Mouse (Mus musculus) cortical plate, adult 2 months (tissue): Measurements from ENCODE around the gene Catsperg1. TPM values are rescaled to one million over a fixed set of nuclear protein-coding genes. Genes with fewer than 3 reads are reported as not detected.
"Not testable (repeated sequence)": the region's sequence is repeated elsewhere in the genome, so short reads cannot be mapped to it uniquely, and the experiment has no call there.

ENCODE experiments used
- H3K27ac ChIP-seq: fragments of 200-500 bp; 2 replicates; pipeline ENCODE4 v1.5.1; 2012; ENCODE audit warnings: low read length, control low read depth, inconsistent platforms; ENCODE audit not compliant: insufficient read depth
- H3K4me1 ChIP-seq: fragments of 200-500 bp; 2 replicates; pipeline ENCODE4 v1.6.1; 2011; ENCODE audit warnings: low read length; ENCODE audit not compliant: control insufficient read depth, insufficient read depth
- H3K4me3 ChIP-seq: fragments of 200-500 bp; 2 replicates; pipeline ENCODE4 v1.5.1; 2011; ENCODE audit warnings: mild to moderate bottlenecking, low read length, control low read depth; ENCODE audit not compliant: insufficient read depth
- CTCF ChIP-seq: fragments of 200-500 bp; IDR thresholded peaks from 2 replicates; pipeline ENCODE4 v1.5.1; 2011; ENCODE audit warnings: mild to moderate bottlenecking, control low read depth, low read length; ENCODE audit not compliant: insufficient read depth; ENCODE audit errors: extremely low read depth
- POLR2A ChIP-seq: fragments of 200-500 bp; IDR thresholded peaks from 2 replicates; pipeline ENCODE4 v1.6.1; 2011; ENCODE audit warnings: mild to moderate bottlenecking, low read length, control low read depth; ENCODE audit not compliant: insufficient read depth; ENCODE audit errors: extremely low read depth
- polyA plus RNA-seq: library from polyadenylated mRNA; depleted of rRNA; stranded (reverse); fragments of >200 nt; gene quantifications from 2 replicates; pipeline ENCODE4 v1.2.3, GENCODE M21; 2012

The Catsperg1 gene
- polyA plus RNA-seq, 1 experiment: 2.3 TPM

DNA sequence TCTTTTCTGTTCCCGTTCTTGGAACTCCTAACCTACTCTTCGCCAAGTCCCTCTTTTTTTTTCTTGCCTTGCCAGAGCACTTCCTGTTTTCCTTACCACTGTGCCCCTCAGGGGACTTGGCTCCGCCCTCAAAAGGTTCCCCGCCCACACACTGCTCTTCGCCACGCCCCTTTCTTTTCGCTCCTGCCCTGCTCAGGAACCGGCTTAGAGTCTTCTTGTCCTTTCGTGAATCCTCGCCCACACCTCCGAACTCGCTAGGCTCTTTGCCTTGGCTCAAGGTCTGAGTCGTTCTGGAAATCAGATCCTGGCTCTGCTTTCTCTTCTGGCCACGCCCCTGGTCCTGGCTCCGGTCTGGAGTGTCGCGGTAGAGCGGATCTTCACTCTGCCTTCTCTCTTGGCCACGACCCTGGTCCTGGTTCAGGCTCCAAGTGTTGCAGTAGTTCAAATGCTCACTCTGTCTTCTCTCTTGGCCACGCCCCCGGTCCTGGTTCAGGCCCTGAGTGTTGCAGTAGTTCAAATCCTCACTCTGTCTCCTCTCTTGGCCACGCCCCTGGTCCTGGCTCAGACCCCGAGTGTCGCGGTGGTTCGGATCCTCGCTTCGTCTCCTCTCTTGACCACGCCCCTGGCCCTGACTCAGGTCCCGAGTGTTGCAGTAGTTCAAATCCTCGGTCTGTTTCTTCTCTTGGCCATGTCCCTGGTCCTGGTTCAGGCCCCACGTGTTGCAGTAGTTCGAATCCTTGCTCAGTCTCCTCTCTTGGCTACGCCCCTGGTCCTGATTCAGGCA lies 2.2 kb downstream of the Catsperg1 start:
- Histone ChIP-seq H3K4me3 (peak overlapping the region; percentile 3; the same call in 1 of the 2 replicates), H3K4me1 (no peaks in the 10 kb centered on the region), H3K27ac (no peak overlapping the region)
- no peak for TF ChIP-seq CTCF
- TF ChIP-seq POLR2A: no peak

GRCm38 (mm10) chr7:29211013-29211412 lies 2.8 kb downstream of the Catsperg1 start:
- 0 out of 2 replicates have a peak overlapping the region, but pooled peaks have one; percentile 3 for H3K4me3 ChIP-seq
- not testable (repeated sequence) for H3K27ac ChIP-seq, H3K4me1 ChIP-seq

DNA sequence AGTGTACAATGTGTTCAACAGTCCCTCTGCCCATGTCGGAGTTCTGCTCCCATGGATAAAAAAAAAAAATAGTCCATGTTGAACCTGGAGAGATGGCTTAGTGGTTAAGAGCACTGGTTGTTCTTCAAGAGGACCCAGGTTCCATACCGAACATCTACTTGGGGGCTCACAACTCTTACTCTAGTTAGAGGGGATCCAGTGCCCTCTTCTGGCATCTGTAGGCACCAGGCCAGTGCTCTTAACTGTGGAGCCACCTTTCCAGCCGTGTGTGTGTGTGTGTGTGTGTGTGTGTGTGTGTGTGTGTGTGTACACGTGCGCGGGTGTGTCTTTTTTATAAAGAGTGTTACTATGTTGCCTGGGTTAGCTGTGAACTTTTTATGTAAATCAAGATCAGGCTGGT lies 11.3 kb downstream of the Catsperg1 start:
- H3K27ac ChIP-seq: no peak overlapping the region
- H3K4me1 ChIP-seq: no peaks in the 10 kb centered on the region
- no peak overlapping the region for H3K4me3 ChIP-seq
- TF ChIP-seq CTCF (no peak), POLR2A (no peak)

GRCm38 (mm10) chr7:29194230-29194629 lies 19.6 kb downstream of the Catsperg1 start:
- not testable (repeated sequence) for H3K4me1 ChIP-seq, H3K4me3 ChIP-seq, H3K27ac ChIP-seq

GRCm38 (mm10) chr7:29181323-29181722 lies 32.5 kb downstream of the Catsperg1 start:
- H3K27ac ChIP-seq, H3K4me1 ChIP-seq, H3K4me3 ChIP-seq: not testable (repeated sequence)

GRCm38 (mm10) chr7:29180854-29181236 lies 33.0 kb downstream of the Catsperg1 start:
- Histone ChIP-seq H3K4me3 (peak overlapping the region; percentile 96), H3K27ac (no peak overlapping the region), H3K4me1 (peaks cover 8% of the 10 kb centered on the region)
- TF ChIP-seq POLR2A (no peak), CTCF (no peak)

DNA sequence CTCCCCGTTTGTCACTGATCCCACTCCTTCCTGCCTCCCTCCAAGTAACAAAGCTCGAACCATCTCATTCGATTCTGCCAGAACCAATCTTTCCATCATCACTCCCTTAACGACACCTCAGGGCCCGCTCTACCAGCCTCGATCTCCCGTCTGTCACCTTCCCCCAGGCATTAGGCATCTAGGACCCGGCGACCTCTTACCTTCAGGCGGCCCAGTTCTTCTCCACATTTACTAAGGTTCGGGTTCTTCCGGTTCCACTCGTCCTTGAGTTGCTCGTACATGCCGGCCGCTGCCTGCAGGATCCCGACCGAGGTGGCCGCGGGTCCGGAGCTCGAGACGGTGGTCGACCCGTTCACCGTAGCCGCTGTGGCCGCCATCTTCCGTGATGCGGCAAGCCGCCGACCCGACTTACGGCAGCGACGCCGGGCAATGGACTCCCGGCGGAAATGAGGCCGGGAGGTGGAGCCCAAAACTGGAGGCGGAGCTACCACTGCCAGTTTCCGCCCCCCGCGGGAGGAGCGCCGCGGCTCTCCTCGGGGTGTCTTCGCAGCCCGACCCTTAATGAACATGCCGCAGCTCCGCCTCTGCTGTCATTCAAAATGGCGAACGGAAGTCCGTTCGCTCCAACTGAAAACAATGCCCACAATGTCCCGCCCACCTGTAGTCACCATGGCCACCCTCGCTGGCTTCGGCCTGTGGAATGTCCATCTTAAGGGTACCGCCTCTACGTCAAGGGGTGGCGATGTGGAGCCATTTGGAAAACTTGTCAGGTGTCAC lies 33.6 kb downstream of the Catsperg1 start, which contains the start of gene Psmd8:
Gene Psmd8, minus strand, starts transcription at position 625 of the 777 bp plus-strand sequence.
- peak within 1 kb of the TSS; percentile 96 for H3K4me3 ChIP-seq
- H3K27ac ChIP-seq: 0 out of 2 replicates have a peak within 1 kb of the TSS, but pooled peaks have one; percentile 30
- peak; percentile 74 for TF ChIP-seq POLR2A
- 0 out of 2 replicates have a peak, but pooled peaks have one; percentile 26 for TF ChIP-seq CTCF
- peaks cover 8% of the 10 kb centered on the region for H3K4me1 ChIP-seq

DNA sequence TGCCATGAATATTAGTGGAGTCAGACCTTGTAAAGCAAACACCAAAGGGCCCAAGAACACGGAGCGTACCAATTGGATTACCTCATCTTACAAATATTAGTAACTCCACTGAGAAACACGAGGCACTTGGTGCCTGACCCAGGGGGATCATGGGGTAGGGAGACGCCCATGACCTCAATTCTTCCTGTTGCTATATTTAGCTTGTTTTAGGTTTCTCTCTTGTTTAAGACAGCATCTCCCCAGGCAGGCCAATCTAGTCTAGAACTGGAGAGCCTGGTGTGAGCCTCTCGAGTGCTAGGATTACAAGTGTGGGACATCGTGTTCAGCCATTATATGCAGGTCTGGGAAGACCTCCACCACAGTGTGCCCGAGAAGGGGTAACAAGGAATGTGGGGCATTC lies 34.5 kb downstream of the Catsperg1 start:
- TF ChIP-seq POLR2A (no peak), CTCF (no peak)
- Histone ChIP-seq H3K27ac (no peak overlapping the region), H3K4me3 (peak overlapping the region; percentile 96), H3K4me1 (peaks cover 8% of the 10 kb centered on the region)

- H3K27ac ChIP-seq: no peak overlapping the region
- TF ChIP-seq CTCF (0 out of 2 replicates have a peak, but pooled peaks have one; percentile 14), POLR2A (no peak)
- H3K4me3 ChIP-seq: no peak overlapping the region
- peaks cover 8% of the 10 kb centered on the region for H3K4me1 ChIP-seq
Measured at GRCm38 (mm10) chr7:29178106-29178505, 35.7 kb downstream of the Catsperg1 start.

- Histone ChIP-seq H3K4me3 (no peak overlapping the region), H3K4me1 (no peaks in the 10 kb centered on the region), H3K27ac (no peak overlapping the region)
- TF ChIP-seq POLR2A (0 out of 2 replicates have a peak, but pooled peaks have one; percentile 28), CTCF (no peak)
Measured at GRCm38 (mm10) chr7:29172390-29173016, 41.3 kb downstream of the Catsperg1 start.
